Mouse (Mus musculus) cerebellum, adult 9-10 months (tissue): ENCODE results near the gene Gorasp1.

Experiments
- DNase-seq: peaks from one replicate; pipeline ENCODE4 v3.0.0; 2022

Gorasp1 gene

DNA sequence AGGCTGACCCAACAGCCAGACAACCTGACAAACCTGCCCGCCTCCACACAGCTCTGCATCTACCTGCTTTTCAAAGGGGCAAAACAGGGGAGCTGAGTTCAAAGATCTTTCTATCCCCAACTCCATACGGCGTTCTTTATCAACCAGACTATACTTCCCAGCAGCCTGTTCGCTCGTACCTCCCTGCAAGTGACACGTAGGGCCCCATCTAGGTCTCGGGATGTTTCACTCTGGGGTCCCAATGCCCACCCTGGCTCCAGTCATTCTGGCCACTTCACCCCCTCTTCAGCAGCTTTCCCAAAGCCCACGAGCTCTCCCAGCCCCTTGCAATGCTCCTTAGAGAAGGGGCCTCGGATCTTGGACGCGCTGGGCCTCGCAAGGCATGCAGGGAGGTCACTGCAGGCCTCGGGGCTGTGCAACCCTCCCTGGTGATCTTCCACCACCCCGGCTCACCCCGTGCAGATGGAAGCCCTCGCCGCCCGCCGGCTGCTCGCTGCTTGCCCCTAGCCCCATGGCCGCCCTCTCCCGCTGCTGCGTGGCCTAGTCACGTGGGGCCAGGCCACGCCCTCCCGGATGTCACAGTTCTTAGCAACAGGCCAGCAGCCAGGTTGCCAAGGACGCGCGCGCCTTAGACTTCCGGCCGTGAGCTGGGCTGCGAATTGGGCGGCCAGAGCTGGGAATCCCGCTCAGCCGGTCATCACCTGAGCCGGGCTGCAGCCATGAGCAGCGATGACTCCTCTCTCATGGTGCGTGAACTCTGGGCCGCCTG lies at the start of gene Gorasp1, which contains the start of gene Ttc21a:
Gorasp1 (minus strand) TSS at position 561 of the 769 bp plus-strand sequence.
Ttc21a (plus strand) TSS at position 602 of the 769 bp plus-strand sequence.
- peak; percentile 92 for DNase-seq

DNA sequence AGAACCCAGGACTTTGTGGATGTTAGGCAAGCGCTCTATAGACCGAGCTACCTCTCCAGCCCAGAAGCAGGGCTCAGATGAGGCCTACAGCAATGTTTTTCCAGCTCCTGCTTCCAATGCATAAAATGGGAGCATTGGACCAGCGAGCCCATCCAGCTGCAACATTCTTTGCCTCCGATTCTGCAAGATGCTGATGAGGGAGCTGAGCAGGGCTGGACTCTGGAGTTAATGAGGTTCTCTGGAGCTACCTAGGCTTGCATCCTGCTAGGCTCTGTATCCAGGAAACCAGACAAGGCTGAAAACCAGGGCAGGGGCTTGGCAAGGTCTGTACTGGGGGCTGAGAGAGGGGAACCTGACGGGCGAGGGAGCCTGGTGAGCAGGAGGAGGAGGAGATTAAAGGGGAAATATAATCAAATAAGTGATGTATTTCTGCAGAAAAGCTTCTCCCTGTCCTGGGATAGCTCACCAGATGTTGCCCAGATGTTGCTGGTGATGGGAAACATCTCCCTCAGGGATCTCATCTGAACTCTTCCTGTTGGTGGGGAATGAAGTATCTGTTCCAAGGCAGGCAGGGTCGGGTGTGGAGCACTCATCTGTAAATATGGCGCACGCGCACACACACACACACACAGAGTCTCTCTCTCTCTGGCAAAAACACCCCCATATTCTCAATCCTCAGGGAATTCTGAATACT lies 48.7 kb upstream of the Gorasp1 start:
- no peak for DNase-seq

DNA sequence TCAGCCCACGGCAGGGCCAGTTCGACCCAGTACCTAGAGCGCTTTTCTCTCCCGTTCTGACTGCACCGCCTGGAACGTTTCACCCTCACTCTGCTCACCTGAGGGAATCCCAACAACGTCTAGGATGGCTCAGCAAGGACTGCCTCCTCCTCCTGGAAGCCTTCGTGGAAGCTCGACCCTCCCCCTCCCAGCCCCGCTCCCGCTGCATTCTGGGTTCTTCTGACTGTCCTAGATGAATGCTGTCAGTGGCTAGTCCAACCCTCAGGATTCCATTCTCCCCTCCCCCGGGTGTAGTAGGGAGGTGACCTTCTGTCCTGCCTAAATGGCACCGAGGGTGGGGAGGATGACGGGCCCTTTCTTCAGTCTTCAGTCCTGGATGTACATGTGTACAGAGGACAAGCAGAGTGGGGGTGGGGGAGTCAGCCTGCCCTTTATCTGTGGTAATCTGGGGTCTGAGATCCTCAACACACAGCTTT lies 47.2 kb upstream of the Gorasp1 start, which contains the start of gene Csrnp1:
Csrnp1 (minus strand) TSS at position 123 of the 476 bp plus-strand sequence.
- peak; percentile 54 for DNase-seq

DNA sequence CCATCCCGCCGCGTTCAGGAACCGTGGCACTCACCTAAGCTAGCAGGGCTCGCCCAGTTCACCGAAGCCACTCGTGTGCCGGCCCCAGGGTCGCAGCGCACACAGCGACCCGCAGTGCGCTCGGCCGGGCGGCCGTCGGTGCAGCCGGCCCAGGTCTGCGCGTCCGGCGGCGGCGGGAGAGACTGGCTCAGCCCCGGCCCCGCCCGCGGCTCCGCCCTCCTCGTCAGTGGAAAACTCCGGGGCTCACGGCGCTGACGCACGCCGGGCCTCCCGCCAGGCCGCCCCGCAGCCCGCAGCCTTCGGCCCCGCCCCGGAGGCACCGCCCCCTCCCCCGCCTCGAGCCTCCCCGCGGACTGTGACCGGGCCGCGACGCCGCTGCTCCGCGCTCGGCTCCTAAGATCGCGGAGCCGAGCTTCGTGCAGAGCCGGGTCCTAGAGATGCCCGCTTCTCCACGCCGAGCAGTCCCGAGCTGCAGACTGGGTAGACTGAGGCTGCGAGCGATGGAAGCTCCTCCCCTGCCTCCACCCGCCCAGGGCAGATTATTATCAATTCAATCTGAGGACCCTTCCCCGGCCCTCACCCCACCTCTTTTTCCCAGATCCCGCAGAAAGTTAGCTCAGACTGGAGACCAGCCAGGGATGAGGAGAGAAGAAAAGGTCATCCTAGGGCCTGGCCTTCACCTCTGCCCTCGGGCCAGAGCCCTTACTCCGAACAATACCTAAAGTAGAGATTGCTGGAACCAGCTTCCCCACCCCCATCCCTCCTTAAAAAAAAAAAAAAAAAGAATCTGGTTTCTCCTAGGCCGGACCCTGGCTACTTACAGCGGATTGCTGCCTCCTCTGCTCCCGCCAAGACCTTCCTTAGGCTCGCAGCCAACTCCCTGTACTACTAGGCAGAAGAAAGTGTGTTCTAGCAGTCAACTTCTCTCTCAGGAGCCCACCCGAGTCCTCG lies 46.5 kb upstream of the Gorasp1 start:
- DNase-seq = peak; percentile 75

DNA sequence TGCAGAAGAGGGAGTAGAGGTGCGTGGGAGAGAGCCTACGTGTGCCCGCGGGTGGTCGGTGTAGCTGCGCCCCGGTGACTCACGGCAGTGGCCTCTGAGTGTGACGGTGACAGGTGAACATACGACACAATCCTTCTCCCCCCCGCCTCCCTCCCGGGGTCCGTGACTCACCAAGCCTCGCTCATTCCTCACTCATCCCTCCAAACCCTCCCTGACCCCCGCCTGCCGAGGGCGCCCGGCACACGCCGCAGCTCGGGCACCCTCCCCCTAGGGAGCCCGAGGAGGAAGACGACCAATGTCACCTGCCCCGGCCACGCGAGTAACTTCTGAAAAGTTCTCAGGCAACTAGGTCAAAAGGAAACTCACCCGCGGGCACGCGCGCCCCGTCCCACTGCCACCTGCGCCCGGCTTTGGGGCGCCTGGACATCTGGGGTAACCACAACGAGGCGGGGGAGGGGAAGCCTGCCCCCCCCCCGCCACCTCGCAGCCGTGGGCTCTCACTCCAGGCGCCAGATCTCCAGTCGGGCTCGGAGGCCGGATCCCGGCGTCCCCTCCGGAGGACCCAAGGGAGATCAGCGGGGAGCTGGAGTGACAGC lies 45.7 kb upstream of the Gorasp1 start:
- DNase-seq = peak; percentile 61

DNA sequence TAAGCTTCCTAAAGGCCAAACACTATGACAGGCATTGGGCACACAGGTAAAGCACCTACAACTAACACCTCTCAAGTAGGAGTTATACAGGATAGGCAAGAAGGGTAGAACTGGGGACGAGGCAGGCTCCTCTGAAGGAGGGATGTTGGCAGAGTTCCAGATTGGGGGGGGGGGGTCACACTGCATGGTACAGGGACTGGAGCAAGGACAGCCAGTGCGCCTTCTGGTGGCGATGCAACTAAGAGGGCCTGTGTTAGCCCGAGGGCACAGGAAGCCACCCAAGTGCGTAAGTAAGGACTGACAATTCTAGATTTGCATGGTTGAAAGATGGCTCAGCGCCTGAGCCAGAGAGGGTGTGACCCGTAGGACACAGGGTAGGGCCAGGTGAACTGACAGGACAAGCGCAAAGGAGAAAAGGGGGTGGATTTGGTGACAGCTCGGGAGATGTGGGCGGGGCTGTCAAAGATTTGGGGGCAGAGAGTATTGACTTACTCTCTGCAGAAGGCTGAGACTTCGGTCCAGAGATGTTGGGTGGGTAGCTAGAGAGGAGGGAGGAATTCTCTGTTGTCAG lies 45.0 kb upstream of the Gorasp1 start:
- DNase-seq = peak; percentile 70

DNA sequence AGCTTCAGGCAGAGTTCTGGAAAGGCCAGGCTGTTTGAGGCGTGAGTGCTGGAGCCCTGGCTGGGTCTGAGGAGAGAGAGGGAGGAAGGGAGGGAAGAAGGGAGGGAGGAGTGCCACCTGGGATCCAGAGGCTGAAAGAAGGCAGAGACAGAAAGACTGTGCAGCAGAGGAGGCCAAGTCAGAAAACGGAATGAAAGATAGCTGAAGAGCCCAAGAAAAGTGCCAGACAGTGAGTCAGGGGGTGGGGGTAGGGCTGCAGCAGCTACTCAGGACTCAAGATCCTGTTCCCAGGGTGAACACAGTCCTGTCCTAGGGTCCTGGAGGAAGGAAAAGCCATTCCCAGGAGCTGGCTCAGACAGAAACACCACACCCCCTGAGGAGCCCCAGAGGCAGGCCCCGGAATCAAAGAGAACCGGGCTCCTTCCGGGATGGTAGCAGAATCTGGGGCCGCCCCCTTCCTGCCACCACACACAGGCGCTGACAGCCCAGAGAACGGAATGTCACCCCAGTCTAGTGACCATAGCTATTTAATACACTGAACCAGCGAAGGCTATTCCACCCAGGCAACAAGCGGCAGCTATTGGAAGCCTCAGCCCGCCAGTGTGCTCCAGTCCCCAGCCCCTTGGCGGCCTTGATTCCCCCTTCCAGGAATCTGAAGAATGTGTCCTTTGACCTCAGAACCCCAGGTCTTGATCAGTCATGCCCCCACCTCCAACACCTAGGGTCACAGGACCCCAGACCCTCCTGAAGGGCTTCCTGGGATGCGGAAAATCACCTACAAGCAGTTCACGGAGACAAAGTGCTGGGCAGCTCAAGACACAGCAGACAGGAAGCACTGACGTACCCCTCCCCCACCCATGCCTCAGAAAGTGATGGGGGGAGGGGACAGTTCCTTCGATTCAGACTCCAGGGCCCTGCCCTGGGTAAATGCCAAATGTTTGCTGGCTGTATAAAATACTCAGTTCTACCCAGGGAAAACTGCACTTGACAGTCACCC lies 44.1 kb upstream of the Gorasp1 start:
- DNase-seq = peak; percentile 62

DNA sequence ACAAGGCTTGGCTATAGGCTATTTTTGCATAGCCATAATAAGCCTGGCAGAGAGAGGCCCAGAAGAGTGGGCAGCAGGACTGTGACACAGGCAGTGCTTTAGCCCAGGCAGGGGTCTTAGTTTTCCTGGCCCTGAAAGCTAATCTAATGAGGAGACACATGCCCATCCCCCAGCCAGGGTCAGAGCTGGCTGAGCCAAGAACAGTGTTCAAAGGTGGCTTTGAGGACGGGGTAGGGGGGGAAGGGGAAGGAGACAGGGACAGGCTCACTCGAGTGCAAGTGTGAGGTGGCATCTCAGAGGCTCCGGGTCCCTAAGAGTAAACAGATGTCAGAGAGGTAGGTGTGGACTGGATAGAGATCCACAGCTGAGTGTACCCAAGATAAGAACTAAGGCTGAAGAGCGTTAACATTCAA lies 43.4 kb upstream of the Gorasp1 start:
- DNase-seq = peak; percentile 42

DNA sequence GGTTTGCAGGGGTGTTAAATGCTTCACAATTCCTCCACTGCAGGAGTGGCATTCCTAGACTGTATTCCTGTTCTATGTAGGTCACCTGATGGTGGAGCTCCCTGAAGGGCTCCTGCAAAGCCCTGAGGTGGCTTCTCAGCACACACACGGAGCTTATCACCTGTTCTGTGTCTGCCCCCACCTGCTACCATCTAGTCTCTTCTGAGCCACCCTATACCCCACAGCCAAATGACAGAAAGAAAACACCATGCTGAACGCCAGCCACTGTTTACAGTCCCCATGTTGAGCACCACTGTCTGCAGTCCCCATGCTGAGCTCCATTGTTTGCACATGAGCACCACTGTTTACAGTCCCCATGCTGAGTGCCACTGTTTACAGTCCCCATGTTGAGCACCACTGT lies 42.4 kb upstream of the Gorasp1 start:
- peak; percentile 46 for DNase-seq

DNA sequence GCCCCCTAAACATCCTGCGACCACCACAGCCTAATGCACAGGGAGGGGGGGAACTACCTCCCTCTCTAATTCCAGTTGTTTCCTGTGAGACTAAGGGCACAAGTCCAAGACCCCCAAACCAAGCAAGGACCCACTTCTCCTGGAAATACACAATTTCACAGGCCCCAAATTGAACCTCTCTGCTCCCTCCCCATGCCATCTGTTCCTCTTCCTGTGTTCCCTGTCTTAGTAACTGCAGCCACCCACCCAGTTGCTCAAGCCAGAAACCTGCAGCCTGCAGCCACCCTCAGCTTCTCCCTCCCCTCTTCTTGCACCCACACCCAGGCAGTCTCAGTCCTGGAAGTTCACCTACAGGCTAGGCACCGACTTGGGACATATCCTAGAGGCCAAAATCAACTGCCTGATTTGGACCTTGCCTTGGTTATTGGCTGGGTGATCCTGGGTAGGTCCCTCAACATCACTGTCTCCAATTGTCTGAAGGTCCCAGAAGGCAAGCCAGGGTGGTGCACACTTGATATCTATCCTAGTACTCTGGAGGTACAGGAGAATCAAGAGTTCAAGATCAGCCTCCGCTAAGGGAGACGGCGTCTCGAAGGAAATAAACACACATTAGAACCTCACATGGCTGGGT lies 41.6 kb upstream of the Gorasp1 start:
- DNase-seq = peak; percentile 59

DNA sequence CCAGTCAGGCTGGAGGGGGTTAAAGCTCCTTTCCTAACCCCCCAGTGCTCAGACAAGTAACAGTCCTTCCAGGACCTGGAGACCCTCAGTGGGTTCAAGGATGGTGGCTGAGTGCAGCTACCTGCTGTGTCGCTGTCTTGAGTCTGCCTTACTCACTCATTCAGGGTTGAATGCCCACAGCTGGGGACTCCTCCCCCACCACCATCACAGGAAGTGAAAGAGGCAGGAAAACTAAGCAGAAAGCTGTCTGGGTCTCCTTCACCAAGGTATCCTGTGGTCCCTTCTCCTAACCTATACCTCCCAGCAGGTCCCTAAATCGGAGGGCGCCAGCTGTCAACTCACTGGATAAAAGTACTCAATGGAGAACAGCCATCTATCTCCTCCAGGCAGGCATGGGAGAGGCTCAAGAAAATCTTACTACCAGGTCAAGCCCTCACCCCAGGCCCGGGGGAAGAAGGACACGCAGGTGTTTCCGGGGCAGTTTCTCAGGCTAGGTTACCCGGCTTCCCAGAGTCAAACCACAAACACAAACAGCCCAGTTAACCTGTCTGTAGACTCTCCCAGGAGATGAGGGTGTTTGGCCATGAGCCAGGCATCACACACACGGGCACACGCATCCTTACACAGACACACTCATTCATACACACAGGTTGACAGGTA lies 40.9 kb upstream of the Gorasp1 start:
- no peak for DNase-seq

DNA sequence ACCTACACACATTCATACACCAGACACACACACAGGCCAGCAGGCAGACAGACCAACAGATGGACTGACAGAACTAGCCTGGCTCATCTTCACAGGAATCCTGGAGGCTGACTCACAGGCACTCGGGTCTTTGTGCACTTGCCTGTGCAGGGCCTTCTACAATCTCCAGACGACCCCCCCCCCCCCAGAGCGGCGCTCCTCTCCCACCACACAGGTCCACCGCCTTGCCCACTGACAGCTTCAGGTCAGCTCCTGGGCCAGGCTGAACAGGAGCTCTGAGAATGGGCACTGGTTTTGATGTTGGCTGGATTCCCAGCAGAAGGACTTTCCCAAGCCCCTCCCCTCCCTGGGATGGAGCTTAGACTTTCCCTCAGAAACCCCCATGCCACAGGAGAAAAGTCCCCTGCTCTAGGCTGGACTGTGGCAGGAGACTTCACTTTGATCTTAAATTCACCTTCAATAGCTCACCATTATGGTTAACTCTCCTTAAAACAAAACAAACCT lies 40.2 kb upstream of the Gorasp1 start:
- DNase-seq = no peak

DNA sequence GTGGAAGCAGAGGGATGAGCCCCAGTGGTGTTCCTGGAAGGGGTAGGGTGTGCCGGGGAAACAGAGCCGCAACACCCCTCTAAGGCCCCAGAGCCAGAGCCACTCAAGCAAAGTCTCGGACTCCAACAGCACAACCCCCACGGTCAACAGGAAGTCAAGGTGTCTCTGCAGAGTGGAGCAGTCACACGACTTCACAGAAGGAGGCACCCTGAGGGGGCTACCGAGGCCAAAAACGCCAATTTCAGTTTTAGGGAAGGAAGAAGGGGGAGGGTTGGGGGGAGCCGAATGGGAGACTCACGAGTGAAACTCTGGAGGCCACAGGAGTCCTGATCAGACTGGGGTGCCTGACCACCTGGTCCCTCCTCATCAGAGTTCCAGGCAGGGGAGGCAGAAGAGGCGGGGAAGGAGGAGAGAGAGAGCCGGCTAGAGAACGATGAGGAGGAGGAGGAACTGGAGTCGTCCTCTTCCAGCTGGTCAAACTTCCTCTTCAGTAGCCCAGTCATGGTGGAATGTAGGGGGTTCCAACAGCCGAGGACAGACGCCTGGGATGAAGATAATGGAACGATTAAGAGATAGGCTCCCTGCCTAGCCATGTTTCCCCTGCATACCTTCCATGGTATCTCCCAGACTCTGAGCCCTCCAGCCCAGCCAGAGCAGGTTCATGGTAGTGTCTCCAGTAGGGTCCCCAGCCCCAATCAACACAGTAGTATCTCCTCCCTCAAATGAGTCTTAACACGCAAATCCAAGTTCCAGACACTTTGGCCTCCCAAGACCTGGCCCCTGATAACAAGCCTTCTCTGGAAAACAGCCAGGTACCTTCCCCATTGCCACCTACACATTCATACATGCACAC lies 39.6 kb upstream of the Gorasp1 start:
- no peak for DNase-seq

DNA sequence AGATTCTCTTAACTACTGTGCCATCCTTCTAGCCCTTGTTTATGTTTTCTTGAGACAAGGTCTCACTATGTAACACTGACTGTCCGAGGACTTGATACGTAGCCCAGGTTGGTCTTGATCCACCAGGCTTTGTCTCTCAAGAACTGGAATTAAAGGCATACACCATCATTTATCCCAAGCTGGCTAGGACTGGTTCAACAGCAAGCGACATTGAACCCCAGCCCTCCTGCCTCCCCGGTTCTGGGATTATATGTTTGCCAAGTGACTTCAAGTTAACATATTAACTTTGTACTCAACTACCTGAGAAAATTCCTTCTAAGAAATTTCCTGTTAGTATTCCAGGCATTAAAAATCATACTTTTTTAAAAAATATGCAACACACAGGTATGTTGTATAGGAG lies 37.9 kb upstream of the Gorasp1 start:
- DNase-seq = no peak

DNA sequence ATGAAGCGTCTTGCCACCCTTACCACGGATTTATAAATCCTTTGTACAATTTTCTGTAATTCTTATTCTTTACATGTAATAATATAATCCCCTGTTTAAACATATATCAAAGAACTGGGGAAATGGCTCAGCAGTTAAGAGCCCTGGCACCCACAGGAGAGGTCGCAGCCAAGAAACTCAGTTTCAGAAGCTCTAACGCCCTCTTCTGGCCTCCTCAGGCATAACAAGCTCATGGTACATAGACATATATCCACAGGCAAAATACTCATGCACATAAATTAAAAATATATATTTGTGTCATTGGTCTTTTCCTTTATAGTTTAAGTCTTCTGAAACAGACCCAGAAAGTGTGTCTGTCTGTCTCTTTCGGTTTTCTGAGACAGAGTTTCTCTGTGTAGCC lies 37.2 kb upstream of the Gorasp1 start:
- DNase-seq = no peak

DNA sequence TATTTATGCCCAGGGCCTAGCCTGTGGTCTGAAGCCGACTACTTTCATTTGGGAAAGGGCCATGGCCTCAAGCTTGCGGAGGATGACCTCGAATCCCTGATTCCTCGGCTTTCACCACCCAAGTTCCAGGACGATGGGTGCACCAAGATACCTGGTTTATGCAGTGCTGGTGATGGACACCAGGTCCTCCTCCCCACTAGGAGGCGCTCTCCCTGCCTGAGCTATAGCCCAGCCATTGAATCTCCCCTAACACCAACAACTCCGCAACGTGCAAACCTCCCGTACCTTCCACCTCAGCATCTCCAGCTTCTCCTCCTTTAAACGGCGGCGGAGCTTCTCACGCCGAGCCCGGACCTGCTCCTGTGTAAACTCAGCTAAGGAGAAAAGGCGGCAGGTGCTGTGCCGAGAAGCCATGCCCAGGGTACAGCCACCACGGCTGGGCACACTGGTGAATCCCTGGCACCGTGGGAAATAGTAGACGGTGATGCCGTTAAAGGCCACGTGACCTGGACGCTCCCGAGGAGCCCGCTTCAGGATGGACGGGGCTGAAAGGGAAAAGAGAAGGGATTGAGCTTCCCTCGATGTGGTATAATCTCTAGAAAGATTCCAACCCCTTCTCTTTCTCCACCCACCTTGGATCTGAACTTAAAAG lies 36.6 kb upstream of the Gorasp1 start:
- no peak for DNase-seq

DNA sequence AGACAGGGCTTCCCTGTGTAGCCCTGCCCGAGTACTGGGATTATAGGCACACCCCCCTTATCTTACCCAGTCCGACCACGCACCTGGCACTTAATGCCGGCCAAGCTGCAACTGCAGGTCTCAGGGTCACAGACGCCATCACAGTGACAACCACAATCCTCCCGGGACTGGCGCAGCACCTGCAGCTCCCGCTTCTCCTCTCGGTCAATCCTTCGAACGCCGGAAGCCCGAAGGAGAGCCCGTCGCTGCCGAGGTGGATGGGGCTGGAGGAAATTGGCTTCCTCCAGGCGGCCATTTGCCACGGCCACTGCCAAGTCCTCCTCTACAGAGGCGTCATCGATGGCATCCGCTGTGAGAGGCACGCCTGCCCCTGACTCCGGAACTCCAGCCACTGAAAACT lies 35.9 kb upstream of the Gorasp1 start:
- no peak for DNase-seq

DNA sequence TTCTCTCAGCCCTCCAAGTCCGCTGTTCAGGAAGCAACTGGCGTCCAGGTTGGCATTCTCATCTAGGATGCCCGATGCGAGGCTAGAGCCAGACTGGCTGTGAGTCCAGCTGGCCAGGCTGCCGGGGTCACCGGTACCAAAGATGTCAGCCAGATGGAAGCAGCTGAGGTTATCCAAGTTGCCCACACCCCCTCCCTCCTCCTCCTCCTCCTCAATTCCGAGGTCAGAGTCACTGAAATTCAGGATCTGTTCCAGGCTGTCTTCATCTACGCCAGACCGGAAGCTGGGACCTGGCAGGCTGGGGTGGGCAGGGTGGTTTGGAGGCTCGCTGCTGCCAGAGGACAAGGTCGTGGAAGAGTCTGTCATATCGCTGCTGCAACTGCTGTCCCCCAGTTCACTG lies 35.2 kb upstream of the Gorasp1 start:
- DNase-seq = peak; percentile 77
